Mouse (Mus musculus) frontal cortex, postnatal 36 days (tissue): ENCODE data around the gene Hs6st1.
A peak's percentile ranks its signal among the peaks of the same experiment; 100 is the strongest.

Experiments
- DNase-seq, 2 experiments: peaks; one replicate each; pipeline ENCODE4 v3.0.0; 2022; ENCODE audit warnings: low spot score in 2 of 2

Gene Hs6st1

GRCm38 (mm10) chr1:36064861-36065760 is 3.1 kb upstream of the Hs6st1 start:
- peak; percentile 91 to 94 for DNase-seq

- no peak for DNase-seq
Observed at GRCm38 (mm10) chr1:36065761-36066150, 2.4 kb upstream of the Hs6st1 start.

DNA sequence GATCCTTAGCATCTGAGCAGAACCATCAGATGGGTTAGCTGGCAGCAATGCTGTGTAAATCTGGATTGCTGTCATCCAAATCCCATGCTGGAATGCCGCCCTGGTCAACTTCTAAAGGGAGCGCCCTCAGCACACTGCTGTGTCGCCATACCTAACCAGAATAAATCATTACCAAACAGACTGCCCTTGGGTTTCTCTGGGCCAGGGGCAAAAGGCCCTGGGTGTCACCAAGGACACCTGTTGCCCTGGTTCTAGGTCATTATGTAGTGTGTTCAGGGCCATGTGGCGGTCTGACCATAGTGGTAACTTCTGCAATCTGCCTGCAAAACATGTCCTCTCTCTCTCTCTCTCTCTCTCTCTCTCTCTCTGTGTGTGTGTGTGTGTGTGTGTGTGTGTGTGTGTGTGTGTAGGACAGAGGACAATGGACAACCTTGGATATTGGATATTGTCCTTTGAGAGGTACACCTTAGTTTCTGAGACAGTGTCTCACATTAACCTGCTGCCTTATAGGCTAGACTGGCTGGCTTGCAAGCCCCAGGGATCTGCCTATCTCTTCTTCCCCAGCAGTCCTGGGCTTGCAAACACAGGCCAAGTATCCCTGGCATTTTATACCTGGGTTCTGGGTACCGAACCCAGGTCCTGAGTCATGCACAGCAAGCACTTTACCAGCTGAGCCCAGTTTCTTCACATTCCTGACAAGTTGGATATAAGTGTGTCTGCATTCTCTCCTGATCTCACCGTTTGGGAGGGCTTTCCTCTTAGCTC is 1.8 kb upstream of the Hs6st1 start:
- DNase-seq, result no peak

- DNase-seq, result no peak
Observed at GRCm38 (mm10) chr1:36067201-36067600, 999 bp upstream of the Hs6st1 start.

DNA sequence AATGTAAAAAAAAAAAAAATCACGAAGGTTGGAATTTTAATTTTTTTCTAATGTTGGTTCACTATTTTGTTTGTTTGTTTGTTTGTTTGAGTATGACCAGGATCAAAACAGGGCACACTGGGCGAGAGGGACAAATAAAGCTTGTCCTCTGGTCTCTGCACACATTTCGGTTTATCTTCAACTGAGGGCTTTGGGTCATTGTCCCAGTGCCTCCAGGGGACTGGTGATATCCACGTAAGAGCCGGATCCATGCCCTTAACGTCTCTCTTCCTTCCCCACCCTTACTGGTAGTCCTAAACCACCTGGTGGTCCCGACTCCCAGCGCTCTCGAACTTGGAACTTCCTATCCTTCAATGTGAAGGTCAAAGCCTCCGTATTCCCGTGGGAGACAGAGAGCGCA is 589 bp upstream of the Hs6st1 start:
- DNase-seq, result no peak

DNA sequence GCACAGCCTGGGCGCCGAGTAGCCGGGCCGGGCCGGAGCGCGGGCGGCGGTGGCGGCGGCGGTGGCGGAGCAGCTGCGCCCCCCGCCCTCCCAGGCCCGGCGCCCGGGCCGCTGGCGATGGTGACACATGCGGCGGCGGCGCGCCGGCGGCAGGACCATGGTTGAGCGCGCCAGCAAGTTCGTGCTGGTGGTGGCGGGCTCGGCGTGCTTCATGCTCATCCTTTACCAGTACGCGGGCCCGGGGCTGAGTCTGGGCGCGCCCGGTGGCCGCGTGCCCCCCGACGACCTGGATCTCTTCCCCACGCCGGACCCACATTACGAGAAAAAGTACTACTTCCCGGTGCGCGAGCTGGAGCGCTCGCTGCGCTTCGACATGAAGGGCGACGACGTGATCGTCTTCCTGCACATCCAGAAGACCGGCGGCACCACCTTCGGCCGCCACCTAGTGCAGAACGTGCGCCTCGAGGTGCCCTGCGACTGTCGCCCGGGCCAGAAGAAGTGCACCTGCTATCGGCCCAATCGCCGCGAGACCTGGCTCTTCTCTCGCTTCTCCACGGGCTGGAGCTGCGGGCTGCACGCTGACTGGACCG is 426 bp downstream of the Hs6st1 start:
- DNase-seq, result peak; percentile 52

DNA sequence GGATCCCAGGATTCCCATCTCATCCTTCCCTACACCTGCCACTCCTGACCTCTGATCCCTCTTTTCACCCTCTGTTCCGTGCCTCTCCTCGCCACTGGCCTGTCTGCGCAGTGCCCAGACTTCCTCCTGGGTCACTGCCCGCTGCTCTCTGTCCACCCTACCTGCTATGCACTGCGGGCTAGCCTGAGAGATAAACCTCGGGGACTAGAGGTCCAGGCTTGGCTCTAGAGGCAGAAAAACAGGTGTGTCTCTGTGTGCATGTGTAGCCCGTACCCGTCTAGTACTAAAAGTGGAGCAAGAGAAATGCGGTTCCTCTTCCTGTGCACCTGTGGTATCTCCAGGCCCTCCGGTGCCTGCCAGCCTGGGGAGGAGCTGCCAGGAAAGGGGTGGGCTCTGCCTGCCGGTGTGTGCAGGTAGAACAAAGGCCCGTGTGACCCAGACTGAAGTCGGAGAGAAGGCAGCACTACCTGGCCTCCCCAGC is 1.1 kb downstream of the Hs6st1 start:
- DNase-seq, result no peak

- no peak for DNase-seq
Observed at GRCm38 (mm10) chr1:36070190-36070589, 2.0 kb downstream of the Hs6st1 start.

GRCm38 (mm10) chr1:36070740-36071139 is 2.5 kb downstream of the Hs6st1 start:
- DNase-seq, result no peak

- DNase-seq, result no peak
Observed at GRCm38 (mm10) chr1:36071176-36071575, 3.0 kb downstream of the Hs6st1 start.

DNA sequence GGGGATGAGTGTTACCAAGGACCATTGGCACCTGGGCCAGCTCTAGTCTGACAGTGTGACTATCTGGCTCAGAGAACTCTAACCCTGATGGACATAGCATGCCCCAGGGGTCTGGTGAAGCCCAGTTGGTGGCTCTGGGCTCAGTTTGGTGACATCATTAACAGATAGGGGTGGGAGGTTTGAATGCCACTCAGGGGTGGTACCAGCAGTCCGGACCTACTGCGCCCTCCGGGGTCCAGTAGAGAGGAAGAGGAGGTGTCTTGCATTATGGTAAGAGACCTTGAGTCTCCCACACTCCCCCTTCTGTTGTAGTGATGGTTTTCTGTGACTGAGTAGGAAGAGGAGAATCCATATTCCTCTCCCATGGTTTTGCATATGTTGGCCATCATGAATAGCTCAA is 3.4 kb downstream of the Hs6st1 start:
- no peak for DNase-seq

GRCm38 (mm10) chr1:36072588-36073556 is 4.7 kb downstream of the Hs6st1 start:
- DNase-seq, result no peak

- no peak for DNase-seq
Observed at GRCm38 (mm10) chr1:36073566-36073965, 5.4 kb downstream of the Hs6st1 start.

DNA sequence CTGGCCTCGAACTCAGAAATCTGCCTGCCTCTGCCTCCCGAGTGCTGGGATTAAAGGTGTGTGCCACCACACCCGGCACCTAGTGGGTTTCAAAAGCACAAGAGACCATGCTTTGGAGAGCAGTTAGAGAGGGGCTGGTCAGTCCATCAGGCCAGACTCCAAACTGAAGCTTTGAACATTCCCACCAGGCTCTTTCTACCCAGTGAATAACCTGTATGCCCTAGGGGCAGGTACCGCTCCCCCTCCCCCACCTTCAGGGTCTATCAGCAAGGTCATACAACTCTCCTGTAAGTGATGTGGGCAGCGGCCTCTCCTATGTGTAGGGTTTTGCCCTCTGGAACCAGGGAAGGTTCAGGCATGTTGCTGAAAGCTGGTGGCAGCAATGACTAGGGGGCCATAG is 6.0 kb downstream of the Hs6st1 start:
- no peak for DNase-seq

- no peak for DNase-seq
Observed at GRCm38 (mm10) chr1:36074968-36075367, 6.8 kb downstream of the Hs6st1 start.

DNA sequence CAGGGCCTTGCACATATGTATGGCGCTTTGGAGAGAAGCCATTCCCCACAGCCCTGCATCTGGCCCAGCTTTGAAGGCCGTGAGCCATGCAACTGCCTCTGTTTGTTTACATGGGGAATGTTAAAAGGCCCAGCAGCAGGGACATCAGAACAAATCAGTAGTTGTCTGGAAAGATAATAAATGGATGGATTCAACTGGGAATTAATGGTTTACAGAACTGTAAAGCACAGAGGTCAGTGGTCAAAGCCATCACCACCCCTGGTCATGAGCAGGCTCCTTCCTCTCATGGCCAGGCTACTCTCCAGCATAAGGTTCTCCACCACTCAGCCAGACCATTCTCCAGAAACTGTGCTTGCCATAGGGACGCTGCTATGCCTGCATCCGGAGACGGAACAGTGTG is 7.5 kb downstream of the Hs6st1 start:
- DNase-seq, result no peak

DNA sequence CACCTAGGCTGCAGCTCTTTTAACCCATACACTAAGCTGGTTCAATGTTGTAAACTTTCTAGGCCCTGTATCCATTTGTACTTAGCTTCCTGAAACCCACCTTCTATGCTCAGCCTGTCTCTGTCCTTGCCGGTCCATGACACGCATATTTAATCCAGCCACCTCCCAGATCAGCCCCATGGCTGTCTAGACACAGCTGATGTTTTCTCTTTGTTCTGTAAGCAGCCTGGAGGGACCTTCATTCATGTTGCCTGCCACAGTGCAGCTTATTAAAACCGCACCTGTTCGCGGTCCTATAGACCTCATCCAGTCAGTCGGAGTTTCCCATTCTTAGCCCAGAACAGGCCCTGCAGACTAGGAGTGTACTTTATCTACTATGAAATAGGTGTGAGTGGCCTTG is 8.9 kb downstream of the Hs6st1 start:
- no peak for DNase-seq

DNA sequence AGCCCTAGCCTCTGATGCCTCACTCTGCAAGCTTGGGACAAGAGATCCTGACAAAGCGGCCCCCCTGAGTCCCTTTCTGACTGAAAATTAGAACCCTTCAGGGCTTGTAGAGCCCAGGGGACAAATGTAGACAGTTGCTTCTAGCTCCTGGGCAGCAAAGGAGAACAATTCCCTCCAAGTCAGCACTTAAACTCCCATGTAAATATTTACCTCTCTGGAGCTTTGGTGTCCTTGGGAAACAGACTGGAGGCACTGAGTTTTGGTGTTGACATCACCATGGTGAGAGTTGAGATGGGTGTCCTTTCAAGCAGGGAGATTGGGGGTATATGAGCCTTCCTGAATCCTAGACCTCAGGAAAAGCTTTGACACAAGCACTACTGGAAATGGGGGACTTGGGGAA is 10.1 kb downstream of the Hs6st1 start:
- DNase-seq, result no peak

- DNase-seq, result peak in 1 of 2 experiments; percentile 12
Observed at GRCm38 (mm10) chr1:36079679-36080078, 11.5 kb downstream of the Hs6st1 start.

GRCm38 (mm10) chr1:36080974-36081373 is 12.8 kb downstream of the Hs6st1 start:
- no peak for DNase-seq

- no peak for DNase-seq
Observed at GRCm38 (mm10) chr1:36082184-36082583, 14.0 kb downstream of the Hs6st1 start.
